Mouse (Mus musculus) small intestine, adult 2 months (tissue): ENCODE results near the gene Hdac11. TPM values are rescaled to one million over a fixed set of nuclear protein-coding genes. Genes with fewer than 3 reads are reported as not detected.

Experiments used
- H3K27ac ChIP-seq: fragments of 200-500 bp; 2 replicates; pipeline ENCODE4 v1.5.1; 2012; ENCODE audit warnings: low read depth, low read length, control low read depth, inconsistent platforms; ENCODE audit not compliant: insufficient read depth
- H3K27me3 ChIP-seq: fragments of 200-500 bp; 2 replicates; pipeline ENCODE4 v1.6.1; 2012; ENCODE audit warnings: mild to moderate bottlenecking, moderate library complexity, low read length, inconsistent platforms; ENCODE audit not compliant: control insufficient read depth, insufficient read depth
- H3K36me3 ChIP-seq: fragments of 200-500 bp; 2 replicates; pipeline ENCODE4 v1.6.1; 2012; ENCODE audit warnings: mild to moderate bottlenecking, low read length, control low read depth, inconsistent platforms; ENCODE audit not compliant: control insufficient read depth, insufficient read depth
- H3K4me1 ChIP-seq: fragments of 200-500 bp; 2 replicates; pipeline ENCODE4 v1.6.1; 2012; ENCODE audit warnings: low read length, inconsistent platforms, mixed read lengths; ENCODE audit not compliant: control insufficient read depth, insufficient read depth, insufficient read length
- H3K4me3 ChIP-seq: fragments of 200-500 bp; 2 replicates; pipeline ENCODE4 v1.5.1; 2012; ENCODE audit warnings: low read depth, mild to moderate bottlenecking, control low read depth, inconsistent platforms, low read length, moderate library complexity
- CTCF ChIP-seq: fragments of 200-500 bp; IDR thresholded peaks from 2 replicates; pipeline ENCODE4 v1.5.1; 2012; ENCODE audit warnings: low read depth, mild to moderate bottlenecking, control low read depth, inconsistent platforms, low read length, moderate library complexity, mixed read lengths; ENCODE audit not compliant: insufficient replicate concordance, insufficient read length; ENCODE audit errors: extremely low read depth
- POLR2A ChIP-seq: fragments of 200-500 bp; IDR thresholded peaks from 2 replicates; pipeline ENCODE4 v1.6.1; 2012; ENCODE audit warnings: low read depth, mild to moderate bottlenecking, control low read depth, inconsistent platforms, low read length, moderate library complexity
- WGBS: fragments of 180-500 bp; shearing (Covaris S2); methylation state at CpG from one replicate; pipeline ENCODE4 v1.1.7; 2018; 5-methylcytosine and 5-hydroxymethylcytosine counted together
- polyA plus RNA-seq: library from polyadenylated mRNA; depleted of rRNA; stranded (reverse); fragments of >200 nt; gene quantifications from 2 replicates; pipeline ENCODE4 v1.2.3, GENCODE M21; 2012; rRNA removed

Hdac11 gene
- 13.4 and 24.0 TPM in 2 replicates for polyA plus RNA-seq

DNA sequence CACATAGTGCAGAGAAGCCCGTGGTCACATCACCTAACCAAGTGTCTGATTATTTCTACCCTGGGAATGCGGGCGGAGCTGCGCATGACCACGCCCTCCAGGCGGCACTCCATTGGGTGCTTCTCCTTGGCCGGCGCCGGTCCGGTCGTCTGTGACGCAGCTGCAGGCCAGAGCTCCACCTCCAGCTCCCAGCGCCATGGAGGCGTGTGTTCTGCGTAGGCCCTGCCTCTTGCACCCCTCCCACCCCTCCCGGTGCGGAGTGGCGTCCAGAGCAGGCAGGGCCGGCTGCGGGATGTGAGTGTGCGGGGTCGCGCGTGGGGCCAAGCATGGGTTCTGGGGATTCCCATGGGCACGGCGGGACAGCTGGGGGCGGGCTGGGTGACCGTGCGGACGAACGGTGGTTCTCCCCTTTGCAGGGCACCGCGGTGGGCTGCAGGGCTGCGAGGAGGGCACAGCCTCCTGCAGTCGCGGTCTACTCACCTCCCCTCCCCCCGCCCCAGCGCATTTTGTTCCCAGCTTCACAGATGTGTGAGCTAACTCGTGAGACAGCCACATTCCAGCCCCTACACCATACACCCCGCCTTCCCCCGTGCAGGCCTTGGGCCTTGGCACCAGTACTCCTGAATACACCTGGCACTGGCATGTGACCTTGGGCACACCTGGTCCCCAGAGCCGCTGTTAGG lies at the start of gene Hdac11:
Gene Hdac11, plus strand, starts transcription at position 112 of the 683 bp plus-strand sequence.
- Histone ChIP-seq H3K4me1 (peaks cover 36% of the 10 kb centered on the region), H3K4me3 (peak within 1 kb of the TSS; percentile 76), H3K27me3 (no peaks in the 10 kb centered on the region), H3K27ac (peak within 1 kb of the TSS; percentile 91), H3K36me3 (peaks cover 6% of the 10 kb centered on the region; the same call in 1 of the 2 replicates)
- peak; percentile 49 for TF ChIP-seq POLR2A
- no peak for TF ChIP-seq CTCF
- WGBS = 2% methylated on average over 42 of the region's 42 CpGs

DNA sequence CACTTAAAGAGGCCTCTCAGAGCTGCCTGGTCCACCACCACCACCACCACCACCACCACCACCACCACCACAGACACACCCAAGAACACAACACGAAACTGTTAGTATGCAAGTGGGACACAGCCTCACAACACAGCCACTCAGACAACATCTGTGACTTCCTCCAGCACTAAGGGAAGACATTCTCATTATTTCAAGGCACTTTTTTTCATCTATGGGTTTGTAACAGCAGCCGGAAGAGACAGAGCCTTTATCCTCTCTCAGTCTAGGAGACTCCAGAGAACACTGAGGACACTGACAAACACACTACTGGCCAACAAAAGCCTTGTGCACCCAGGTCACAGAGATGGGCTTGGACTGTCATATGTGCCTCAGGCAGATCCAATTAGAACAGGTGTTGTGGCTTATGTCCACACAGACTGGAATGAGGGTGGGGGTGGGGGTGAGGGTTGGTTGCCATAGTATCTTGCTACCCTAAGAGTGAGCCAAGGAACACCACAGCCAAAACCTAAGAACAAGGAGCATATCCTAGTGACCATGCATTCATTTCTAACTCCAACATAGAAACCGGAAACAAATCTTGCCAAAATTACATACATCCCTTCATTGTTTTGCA lies 48.1 kb upstream of the Hdac11 start:
- H3K36me3 ChIP-seq = no peaks in the 10 kb centered on the region
- 77% methylated on average over 3 of the region's 3 CpGs for WGBS
- H3K4me3 ChIP-seq = no peak overlapping the region
- H3K4me1 ChIP-seq = peaks cover 13% of the 10 kb centered on the region; the same call in 1 of the 2 replicates
- no peak for TF ChIP-seq POLR2A
- TF ChIP-seq CTCF = no peak
- no peak overlapping the region for H3K27ac ChIP-seq
- no peaks in the 10 kb centered on the region for H3K27me3 ChIP-seq

DNA sequence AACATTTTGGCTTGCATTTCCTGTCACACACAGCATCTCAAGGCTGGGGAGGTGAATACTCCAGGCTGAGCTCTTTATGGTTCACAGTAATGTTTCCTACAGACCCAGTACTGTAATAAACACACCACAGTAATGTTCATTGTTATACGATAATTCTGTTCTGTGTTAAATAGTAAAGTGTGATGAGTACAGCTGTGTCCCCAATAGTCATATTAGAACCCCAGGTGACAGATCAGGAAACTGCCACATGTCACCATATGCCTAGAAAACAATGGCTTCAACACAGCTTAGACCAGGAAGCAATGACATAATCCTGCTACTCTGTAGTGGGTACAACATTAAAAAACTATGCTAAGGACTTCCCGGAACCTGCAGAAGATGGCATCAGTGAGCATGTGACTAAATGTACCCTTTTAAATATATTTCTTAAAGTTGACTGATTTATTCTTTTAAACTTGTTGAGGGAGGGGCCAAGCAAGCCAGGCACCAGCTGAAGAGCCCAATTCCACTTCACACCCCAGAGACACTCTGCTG lies 47.5 kb upstream of the Hdac11 start:
- H3K36me3 ChIP-seq = no peaks in the 10 kb centered on the region
- TF ChIP-seq CTCF (no peak), POLR2A (no peak)
- 85% methylated on average over 2 of the region's 2 CpGs for WGBS

DNA sequence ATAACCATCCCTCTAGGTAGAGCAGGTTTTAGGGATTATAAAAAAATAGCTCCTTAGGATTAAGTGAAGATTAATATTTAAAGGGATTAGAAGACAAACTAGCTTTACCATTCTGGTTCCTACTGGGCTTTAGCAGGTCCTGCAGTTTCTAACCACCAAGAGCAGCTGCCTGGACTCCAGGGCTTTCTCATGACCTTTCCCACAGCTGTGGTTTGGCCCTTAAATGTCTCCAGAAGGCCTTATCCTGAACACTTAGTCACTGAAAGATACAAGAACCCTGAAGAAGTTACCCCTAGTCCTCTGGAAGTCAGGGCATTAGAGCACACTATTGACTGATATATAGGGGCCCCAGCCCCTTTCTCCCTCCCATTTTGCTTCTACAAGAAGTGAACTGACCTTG lies 47.0 kb upstream of the Hdac11 start:
- no peak overlapping the region for H3K4me3 ChIP-seq
- peaks cover 15% of the 10 kb centered on the region; the same call in 1 of the 2 replicates for H3K4me1 ChIP-seq
- H3K36me3 ChIP-seq = no peaks in the 10 kb centered on the region
- no peak overlapping the region for H3K27ac ChIP-seq
- H3K27me3 ChIP-seq = no peaks in the 10 kb centered on the region
- TF ChIP-seq POLR2A (no peak), CTCF (no peak)

More for the DNA sequence above, 47.5 kb upstream of the Hdac11 start:
- H3K4me1 ChIP-seq = peaks cover 13% of the 10 kb centered on the region; the same call in 1 of the 2 replicates
- H3K27me3 ChIP-seq = no peaks in the 10 kb centered on the region
- H3K4me3 ChIP-seq = no peak overlapping the region
- no peak overlapping the region for H3K27ac ChIP-seq

DNA sequence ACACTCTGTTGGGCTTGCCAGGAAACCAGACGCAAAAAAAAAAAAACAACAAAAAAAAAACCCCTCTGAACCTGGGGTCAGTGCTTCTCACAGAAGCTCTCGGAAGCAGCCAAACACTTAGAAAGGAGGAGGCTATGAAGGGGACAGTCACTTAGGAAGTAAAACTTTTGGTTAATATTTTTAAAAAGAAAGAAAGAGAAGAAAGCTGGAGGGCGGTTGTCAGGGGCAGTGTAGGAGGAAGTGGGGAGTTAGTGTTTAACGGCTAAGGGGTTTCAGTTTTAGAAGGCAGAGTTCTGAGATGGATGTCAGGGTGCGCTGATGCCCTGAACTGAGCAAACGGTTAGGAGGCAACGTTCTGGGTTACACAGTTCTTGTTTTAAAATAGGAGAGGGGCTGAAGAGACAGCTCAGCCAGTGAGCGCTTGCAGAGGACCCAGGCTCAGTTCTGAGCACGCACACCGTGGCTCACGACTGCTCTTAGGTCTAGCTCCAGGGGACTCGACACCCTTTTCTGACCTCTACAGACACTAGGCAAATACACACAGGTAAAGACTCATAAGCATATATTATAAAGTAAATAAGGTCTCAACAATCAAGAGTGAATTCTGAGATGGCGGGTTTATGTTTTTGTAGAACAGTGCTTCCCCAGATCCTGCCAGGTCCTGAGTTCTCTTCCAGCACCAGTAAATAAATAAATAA lies 46.0 kb upstream of the Hdac11 start:
- 77% methylated on average over 13 of the region's 13 CpGs for WGBS
- H3K4me1 ChIP-seq = peaks cover 11% of the 10 kb centered on the region; the same call in 1 of the 2 replicates
- no peaks in the 10 kb centered on the region for H3K36me3 ChIP-seq
- peak overlapping the region; percentile 23 for H3K4me3 ChIP-seq
- H3K27me3 ChIP-seq = no peaks in the 10 kb centered on the region
- H3K27ac ChIP-seq = peak overlapping the region; percentile 44
- TF ChIP-seq CTCF (no peak), POLR2A (no peak)

DNA sequence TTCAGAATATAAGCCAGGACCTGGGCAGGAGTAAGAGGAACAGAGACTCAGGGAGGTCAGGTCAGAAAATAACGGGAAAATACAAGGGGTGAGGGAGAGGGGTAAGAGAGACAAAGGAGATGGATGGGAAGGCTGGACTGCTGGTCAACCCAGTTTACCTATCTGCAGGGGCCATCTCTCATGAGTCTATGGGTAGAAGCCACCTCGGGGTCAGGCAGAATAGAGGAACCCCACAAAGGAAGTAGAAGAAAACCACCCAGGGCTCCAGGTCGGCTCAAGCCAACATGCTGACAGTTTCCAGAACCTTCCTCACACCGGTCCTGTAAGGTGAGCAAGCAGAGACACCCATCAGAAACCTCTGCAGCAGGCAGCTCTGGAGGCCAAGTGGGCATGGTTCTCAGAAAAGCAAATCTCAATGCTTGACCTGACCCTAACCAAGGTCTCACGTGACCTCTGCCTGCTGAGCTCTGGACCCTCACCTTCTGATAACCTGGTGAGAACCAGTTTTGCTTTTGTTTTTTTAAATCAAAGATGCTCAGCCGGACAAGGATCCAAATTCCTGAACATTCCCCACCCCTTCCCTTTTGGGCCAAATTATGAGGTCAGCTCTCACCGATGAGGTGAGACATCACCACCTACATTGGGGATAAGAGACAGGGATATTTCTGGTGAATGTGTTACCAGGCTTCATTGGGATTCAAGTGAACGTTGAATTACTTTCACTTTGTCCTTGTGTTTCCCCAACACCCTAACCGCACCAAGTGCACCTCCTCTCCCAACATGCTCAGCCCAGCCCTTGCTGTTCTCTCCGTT lies 45.1 kb upstream of the Hdac11 start:
- Histone ChIP-seq H3K36me3 (no peaks in the 10 kb centered on the region), H3K27me3 (no peaks in the 10 kb centered on the region), H3K4me3 (peak overlapping the region; percentile 18; the same call in 1 of the 2 replicates), H3K4me1 (peaks cover 17% of the 10 kb centered on the region), H3K27ac (peak overlapping the region; percentile 44)
- no peak for TF ChIP-seq CTCF
- 57% methylated on average over 10 of the region's 10 CpGs for WGBS
